Mouse (Mus musculus) hindlimb bud, embryonic 11.5 days (tissue): ENCODE measurements around the gene Creb5.

Experiments
- DNase-seq: peaks from one replicate; pipeline ENCODE4 v3.0.0-alpha.2; 2012; ENCODE audit warnings: low read depth, low spot score; ENCODE audit errors: extremely low spot score

Gene Creb5

DNA sequence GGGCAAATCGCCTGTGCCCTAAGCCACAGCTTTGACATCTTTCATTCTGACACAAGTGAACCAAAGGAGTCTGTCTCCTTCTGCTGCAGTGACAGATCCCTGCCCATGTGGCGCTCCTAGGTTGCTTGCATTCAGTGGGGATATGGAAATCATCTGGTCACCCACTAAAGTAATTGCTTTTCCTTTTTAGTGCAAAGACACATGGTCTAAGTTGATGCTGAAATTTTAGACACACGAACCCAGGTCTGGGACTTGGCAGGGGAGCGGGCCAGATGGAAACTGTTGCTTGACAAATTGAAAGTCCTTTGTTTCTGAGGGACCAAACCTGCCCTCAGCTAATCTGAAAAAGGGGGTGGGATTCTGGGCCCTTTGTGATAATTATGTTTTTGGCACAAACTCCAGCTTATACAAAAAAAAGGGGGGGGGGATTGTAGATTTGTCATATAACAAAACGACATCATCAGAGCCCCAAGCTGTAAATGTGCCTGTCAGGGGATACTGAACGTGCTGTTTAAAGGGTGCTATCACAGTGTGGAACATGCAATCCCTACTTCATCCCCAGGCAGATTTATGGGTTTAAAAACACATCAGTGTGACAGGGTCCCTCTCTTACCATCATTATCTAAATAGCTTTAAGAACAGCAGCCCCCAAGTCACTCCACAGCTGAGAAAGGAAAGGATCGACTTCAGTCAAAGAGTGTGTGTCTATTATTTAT lies 401.9 kb downstream of the Creb5 start:
- DNase-seq, result no peak

DNA sequence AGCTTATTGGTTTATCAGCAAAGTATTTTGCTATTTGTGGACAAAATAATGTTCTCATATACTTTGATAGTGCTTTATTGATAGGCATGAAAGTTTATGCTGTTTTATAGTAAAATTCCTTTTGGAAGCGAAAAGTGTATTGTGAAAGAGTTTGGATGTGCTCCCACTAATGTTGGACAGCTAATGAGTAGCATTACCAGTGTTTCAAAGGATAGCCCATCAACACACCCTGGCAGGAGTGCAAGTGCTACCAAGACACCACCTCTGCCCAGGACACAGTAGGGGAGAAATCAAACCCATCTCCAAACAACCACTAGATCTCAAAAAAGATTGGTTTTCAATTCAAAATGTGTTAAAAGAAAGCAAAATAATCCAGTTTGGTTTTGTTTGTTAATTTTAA lies 403.9 kb downstream of the Creb5 start:
- no peak for DNase-seq

DNA sequence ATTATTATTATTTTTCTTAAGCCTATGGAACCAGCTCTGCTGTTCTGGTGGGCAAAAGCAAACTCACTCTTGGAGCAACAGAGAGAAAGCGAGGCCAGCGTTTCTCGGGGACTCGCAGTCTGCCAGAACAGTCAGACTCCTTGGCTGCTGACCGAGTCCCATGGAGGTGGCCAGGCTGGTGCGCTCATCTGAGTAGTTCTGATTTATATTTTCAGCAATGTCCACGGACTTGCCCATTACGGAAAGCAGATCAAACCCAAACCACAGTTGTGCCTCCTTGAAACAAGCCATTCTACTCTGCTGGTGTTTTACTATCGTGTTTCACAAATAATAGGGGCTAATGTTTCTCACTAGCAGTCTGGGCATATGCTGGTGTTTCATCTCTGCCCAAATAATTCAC lies 408.1 kb downstream of the Creb5 start:
- no peak for DNase-seq

DNA sequence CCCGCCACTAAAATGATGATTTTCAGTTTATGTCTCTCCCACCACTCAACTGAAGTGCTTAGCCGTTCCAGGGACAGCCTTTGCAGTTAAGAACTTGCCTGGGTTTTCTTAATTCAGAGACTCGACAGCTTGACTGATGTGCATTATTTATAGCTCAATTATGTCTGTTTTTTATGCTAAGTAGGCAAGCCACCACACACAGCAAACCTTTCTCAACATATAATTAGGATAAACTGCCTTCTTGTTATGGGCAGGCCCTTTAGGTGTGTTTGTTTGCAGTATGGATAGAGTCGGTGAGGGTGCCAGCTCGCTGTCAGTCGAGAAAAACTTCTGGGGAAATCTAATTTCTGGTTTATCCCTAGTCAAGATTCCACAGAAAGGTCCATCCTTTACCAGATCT lies 409.4 kb downstream of the Creb5 start:
- no peak for DNase-seq

DNA sequence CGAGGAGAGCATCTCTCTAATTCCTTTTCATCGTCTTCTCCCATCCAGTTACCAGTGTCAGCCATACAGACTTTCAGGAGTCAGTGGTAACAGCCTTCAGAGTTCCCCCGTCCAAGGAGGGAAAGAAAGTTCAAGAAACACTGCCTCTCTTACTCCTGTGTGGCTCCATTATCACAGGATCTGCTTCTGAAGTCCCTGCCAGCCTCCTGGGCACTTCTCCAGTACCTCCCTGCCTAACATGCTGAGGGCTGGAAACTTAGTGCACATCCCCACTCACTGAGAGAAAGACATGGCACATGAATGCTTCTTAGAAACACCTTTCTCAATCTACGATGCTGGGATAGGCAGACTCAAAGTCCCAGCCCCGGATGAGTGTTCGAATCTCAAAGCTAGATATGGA lies 409.9 kb downstream of the Creb5 start:
- no peak for DNase-seq

DNA sequence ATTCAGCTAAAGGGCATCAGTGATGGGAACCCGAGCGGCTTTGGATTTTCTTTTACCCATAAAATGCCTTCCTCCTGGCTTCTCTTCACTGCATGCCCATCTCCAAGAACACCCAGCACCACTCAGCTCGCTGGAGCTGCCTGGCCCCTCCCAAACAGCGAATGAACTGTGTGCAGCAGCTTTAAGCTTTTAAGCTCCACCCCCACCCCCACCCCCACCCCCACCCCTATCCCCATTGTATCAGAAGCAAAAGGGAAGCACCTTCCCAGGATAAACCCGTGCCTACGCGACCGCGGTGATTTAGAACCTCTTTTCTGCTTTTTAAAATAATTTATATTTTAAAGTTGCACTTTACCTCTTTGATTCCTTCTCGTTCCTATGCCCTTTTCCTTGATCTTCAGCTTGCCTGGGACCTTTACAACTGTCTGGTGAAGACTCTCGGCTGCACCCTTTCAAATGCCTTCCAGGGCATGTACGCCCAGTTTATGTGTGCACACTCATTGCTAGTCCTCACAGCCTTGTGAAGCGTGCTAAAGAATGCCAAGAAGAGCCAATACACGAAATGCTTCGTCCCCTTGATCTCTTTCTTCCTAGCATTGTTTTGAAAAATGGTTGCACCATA lies 411.2 kb downstream of the Creb5 start:
- DNase-seq, result no peak

DNA sequence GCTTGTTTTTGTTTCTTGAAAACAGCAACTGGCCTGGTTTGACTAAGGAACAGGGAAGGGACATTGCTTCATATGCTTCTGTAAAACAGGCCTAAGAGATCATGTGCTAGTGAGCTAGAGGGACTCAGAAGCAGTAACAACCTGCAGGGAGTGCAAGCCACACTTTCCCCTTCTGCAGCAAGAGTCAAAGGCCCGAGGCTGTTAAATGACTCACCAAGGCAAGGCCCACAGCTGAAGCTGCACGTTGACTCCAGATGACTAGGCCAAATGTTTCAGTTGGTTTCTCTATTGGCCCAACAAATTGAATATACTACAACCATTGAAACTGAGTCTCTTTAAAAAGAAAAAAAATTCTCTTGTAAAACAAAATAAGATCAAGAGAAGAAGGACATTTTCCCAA lies 417.4 kb downstream of the Creb5 start:
- DNase-seq, result no peak

DNA sequence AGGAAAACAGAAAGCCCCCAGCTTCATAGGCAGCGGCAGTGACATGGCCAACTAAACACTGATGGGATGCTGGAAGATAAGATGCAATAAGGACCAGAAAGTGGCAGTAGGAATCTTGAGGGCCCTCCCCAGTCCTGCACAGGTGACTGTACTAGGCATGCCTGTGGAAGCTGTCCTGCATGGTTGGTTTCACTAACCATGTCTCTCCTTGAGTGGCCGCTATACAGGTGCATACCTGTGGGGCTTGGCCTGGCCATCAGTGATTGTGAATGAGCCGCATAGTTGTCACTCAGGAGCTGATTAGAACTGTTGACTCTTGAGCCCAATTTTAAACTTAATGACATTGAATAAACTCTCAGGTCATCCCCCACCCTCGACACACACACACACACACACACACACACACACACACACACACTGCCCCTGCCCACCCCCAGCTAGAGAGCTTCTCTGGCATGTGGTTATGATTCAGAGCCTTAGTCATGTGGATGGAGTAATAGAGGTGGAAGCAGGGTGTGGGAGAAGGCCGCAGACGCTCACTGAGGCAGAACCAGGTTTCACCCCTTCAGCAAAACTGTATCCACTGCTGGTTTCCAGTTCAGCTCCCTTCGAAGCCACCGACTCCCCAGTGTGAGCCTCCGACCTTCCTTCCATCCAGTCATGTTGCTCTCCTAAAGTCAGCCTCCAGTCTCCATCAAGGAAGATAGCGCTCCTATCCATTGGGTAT lies 419.7 kb downstream of the Creb5 start:
- no peak for DNase-seq

DNA sequence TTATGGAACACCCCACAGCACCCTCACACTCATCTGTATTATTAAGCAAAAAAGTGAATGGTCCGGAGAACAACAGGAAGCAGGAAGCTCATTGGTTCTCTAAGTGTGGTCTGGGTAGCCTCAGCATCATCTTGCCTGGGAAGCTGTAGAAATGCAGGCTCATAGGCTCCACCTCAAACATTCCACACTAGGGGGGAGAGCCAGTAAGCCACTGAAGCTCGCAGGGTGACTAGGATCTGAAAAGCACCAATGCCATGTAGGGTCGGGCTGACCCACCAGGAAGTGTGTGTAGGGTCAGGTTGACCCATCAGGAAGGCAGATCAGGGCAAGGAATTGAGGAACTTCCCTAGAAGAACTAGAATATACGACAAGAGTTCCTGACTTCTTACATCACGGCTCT lies 420.7 kb downstream of the Creb5 start:
- no peak for DNase-seq

DNA sequence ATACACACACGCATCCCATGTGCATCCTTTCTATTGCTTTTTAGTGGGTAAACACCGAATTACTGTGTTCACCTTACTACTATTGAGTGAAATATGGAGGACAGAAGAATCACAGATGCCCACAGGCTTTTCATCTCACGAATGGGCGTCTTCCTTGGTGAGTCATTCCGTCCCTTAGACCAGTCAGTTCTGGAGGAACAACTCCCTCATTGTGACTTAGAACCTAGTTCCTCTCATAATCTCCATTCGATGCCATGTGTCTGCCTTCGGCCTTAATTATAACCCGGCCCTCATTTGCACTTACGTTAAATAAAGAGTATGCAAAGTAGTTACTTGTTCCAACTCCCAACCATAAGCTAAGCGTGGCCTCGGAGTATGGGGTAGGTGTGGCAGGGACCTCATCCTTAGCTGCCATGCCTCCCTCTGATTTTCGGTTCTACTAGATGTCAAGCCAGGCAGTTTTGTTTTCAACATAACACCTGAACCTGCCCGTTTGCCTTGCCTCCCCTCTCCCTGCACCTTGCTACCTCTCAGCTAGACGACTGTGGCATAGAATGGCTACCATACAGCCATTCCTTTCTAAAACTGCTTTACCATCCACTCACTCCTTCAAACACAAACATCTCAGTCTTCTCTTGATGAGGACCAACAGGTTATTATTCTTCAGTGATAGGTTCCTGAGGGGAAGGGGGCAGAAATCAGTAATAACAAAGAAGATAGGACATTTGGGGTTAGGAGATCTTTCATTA lies 422.8 kb downstream of the Creb5 start:
- no peak for DNase-seq

DNA sequence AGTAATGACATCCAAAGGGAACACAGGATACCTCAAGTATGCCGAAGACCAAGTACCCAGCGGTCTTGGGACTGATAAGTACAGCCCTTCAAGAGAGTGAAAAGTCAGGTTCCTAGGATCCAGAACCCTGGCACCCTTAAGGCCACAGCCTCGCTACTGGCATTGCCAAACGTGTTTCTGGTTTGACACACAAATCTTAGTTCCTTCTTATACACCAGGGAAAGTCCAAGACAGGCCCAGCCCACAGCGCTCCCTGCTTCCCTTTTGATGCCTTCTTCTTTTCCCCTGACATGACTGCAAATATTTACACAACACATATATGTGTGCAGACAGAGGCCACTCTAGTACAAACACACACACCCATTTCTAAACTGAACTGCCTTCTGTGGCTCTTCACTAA lies 423.5 kb downstream of the Creb5 start:
- DNase-seq, result no peak

DNA sequence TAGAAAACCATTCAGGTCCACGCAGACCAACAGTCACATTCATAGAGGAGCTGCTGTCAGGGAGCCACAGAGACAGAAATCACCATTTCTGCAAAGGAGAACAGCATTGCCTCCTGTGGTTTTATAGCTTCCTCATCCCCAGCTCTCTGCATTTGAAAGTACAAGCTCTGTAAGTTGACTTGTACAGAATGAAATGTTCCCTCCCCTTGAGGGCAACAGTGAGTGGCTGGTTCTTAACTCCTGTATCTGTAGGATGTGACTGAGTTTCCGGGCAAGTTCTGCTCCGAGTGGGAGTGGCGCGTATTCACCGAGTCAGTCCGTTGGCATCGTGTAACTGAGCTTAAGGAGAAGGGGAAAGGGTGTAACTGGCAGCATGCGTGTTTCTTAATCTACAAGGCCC lies 426.1 kb downstream of the Creb5 start:
- no peak for DNase-seq

DNA sequence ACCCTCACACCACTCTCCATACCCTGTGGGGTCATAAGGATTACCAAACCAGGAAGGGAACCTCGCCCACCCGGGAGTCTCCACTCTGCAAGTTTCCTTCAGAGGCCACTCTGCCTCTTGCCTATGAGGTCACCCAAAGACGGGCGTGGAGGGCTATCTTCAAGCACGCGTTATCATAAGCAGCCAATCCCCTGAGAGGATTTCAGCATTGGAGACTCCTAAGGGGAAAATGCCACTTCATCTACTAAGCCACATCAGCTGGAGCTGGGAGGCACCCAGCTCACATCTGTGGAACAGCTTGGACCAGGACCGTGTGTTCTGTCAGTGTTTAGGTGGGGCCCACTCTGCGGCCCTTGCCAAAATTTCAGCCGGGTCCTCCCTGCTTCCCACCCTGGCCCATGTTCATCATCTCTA lies 427.8 kb downstream of the Creb5 start:
- no peak for DNase-seq

DNA sequence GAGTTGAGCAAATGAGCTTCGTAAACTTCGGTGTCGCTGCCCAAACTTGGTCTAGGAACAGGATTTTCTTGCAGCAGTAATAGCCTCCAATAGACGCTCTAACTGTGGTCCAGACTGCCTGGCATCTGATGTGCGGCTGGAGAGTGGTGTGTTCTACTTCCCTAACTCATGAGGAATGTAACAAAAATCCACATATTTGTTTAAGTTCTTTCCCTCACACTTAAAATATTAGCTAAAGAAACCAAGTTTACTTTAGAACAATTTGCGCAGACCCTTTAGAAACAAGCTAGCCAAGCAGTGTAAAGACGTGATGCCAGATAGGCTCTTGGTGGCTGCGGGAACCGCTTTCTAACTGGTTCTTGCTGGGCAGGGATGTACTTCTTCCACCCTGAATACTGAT lies 428.9 kb downstream of the Creb5 start:
- no peak for DNase-seq

DNA sequence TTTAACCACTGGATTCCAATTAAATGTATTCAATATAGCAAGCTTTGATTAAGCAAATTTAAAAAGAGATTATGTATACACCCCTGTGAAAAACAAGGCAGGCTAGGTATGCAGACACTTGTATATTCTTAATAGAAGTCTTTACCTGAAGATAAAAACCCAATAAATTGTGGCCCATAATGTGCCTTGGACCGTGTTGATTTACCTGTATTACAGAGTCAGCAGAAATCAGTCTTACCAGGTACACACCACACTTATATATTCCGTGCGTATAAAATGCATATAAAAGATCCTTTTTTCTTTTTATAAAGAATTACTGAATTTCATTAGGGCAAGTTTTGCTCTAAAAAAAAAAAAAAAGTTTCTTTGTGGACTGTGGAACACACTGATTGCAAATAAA lies 432.9 kb downstream of the Creb5 start:
- no peak for DNase-seq

DNA sequence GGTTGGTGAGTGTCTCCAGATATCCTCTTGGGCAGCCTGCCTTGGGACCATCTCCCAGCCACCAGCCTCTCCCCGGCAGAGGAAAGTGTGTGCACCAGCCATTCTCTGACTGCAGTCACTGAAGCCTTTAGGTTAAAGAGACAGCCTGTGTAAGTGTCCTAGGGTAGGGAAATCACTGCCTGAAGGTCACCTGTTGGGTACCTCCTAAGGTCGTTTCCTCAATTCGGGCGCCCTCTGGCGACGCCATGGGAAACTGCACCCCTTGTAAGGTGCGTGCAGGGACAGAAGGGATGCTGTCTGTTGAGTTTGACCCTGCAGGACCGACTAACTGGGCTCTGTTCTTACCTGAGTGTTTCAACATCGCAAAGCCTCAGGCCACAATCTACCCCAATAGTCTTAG lies 434.5 kb downstream of the Creb5 start:
- DNase-seq, result peak; percentile 28

DNA sequence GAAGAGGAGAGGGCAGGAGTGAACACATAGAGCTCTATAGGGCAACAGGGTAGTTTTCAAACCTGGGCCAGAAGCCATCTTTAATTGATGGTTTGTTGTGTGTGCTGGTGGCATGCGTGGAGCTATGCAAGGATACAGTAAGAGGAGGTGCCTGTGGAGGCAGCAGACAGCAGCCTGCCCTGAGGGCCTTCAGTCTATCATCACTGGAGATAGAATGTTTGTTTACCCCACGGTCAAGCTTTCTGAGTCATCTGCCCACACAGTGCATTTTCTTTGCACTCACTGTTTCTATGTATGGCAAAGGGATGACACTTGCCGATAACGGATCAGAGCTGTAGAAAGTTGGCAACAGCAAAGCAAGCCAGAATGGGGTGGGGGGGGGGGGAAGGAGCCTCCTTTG lies 435.6 kb downstream of the Creb5 start:
- no peak for DNase-seq

DNA sequence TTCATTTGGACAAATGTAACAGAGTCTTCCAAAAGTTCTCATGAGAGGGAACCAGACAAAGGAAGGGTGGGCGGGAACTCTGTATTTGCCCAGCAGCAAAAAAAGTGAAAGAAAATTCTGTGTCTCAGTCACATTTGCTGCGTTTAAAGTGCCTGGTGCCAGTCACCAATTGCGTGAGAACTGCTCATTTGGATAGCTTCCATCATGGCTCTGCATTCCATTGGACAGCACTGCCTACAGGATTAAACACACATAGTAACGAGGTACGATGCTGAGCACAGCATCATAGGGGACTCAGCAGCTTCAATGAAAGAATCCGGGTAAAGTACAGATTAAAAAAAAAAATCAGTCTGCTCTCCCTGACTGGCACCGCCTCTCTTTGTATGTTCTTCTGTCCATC lies 443.4 kb downstream of the Creb5 start:
- no peak for DNase-seq

DNA sequence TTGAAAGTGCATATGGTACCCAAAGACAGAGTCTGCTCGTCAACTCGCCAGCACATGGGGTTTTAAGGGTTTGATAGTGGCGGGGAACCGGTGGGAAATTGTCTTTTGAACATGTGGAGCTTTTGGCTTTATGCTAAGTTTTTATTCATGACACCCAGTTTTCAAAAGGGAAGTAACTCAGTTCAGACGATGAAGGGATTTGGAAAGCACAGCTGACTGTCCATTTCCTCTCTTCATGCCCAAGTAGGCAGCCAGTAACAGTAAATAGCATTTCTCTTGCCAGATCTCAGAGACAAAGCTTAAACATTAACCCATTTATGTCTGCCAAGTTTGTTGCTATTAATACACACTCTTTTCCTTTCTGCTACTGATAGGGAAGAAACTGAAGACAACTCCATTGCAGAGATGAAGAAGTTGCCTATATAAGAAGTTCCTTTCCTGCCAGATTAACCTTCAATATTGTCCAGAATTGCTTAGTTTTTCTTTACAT lies 444.0 kb downstream of the Creb5 start:
- DNase-seq, result no peak

DNA sequence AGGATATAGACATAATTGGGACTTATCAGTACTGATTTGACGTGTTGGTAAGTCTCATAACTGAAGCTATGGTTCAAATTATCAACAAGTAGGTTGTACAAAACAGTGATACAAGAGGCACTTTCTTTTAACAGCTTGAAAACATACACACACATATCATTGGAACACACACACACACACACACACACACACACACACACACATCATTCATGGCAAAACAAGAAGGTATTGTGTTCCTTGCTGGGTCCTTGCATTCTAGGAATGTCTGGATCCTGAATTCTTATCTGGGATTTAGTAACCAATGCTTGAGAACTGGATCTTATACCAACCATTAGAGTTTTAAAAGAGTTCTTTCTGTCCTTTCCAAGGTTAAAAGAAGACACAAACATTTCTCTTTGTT lies 446.5 kb downstream of the Creb5 start:
- DNase-seq, result no peak

DNA sequence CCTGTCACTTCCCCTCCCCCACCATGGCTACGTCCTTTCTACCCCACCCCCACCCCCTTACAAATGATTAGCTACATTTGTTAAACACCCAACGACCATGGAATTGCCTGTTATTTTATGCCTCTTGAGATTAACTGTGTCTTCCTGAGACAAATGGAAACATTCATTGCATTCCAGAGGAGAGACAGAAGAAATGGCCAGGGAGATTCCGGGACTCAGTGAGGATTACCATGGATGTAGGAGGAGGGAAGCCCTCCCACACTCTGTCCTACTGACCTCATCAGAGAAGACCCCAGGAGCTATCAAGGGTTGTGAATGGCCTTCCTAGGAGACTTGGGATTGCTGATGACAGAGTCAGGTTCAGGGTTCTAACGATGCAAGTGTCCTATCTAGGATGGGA lies 446.9 kb downstream of the Creb5 start:
- no peak for DNase-seq

DNA sequence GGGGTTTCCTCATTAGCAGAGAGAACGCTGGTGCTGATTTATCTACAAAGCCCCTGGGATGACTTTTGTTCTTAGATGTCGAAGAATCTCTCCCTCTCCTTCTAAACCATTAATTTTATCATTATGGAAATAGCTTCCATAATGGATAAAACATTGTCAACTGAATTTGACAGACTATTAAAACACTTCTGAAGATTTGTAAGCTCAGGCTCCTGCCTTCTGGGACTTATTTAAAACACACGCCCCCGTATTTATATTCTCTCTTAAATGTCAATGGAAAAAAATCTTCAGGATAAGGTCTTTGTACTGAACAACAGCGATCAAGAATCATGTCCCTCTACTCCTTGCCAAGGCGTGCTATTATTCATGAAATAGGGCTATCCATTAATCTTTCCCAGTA lies 448.6 kb downstream of the Creb5 start:
- DNase-seq, result no peak
